Mouse (Mus musculus) cerebellum, adult 11 months (tissue): ENCODE measurements around the gene Tas2r139.
"Not testable (repeated sequence)": the region's sequence is repeated elsewhere in the genome, so short reads cannot be mapped to it uniquely, and the experiment has no call there.

Experiments
- DNase-seq: peaks from one replicate; pipeline ENCODE4 v3.0.0; 2022

Tas2r139 gene

DNA sequence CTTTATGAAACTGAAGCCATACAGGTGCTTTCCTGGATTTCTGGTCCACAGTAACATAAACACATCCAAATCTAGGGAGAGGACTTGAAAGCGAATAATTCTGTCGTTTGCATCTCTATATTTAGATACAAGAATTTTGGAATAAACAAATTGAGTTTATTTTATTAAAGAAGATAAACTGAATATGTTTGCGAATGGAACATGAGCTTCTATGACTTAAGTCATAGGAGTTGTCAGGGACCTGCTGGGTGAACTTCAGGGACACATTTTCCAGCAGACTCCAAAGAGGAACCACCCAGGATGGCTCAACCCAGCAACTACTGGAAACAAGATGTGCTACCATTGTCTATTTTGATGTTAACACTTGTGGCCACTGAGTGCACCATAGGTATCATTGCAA lies at the start of gene Tas2r139:
Tas2r139 (plus strand) TSS at position 301 of the 400 bp plus-strand sequence.
- DNase-seq = no peak

DNA sequence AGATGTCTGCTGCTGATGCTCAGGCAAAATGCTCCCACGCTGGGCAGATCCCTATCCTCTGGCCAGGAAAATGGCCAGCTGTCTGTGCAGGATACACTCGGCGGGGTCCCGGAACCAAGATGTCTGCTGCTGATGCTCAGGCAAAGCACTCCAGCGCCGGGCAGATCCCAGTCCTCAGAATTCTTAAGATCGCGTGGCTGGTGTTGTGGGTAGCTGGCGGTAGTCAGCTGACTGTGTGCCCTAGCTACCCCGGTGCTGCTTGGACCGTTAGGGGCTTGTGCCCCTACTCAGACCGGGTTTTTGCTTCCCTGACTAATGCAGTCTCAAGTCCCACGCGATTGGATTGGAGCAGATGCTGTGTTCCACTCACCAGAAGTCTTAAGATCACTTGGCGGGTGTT lies 10.4 kb downstream of the Tas2r139 start:
- DNase-seq = not testable (repeated sequence)

DNA sequence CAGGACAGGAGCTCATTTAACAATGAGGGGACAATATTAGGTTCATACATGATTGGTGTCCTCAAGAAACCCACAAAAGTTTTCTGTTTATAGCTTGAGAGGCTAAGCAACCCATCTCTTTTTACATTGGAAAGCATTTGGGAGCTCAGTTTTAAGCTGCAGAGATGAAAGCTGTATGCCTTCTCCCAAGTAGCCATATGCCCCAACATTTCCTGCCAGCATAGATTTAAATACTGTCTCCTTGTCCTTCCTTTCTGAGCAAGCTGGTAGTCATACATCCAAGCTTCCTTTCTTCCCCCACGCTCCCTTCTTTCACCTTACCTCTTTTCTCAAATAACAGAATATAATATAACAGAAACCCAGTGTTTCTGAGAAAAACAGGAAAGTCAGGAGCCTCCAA lies 41.7 kb downstream of the Tas2r139 start:
- DNase-seq = no peak

DNA sequence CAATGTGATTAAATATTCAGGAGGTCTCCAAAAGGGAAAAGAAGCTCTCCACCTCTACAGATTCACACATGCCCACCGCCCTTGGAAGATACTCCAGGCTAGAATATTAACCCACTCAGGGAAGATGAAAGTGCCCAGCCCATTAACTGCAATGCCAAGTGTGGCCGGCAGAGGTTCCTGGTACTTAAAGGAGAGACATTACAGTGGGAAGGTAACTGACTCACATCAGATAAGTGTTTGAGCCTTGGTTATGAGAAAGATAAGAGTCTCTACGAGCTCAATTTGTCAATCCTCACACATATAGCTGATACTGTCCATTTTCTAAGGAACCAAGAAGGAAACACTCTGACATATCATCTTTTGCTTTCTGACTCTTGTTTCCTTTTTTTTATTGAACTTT lies 45.5 kb downstream of the Tas2r139 start:
- no peak for DNase-seq
